Comparison of ENCODE assay signal across 9 mouse cellular contexts in genomic region chr8:111951936-111952335, GRCm38 (mm10). TPM values are rescaled to one million over a fixed set of nuclear protein-coding genes. Genes with fewer than 3 reads are reported as not detected.
"Had no signal": no experiment of that assay in that cellular context is flagged by ENCODE, and none has a peak within 500 bp of the region (broad histone marks: within the 10 kb centered on the region; RNA-seq: fewer than 3 reads in every experiment).

No protein-coding gene starts in this region.

- DNase-seq: kidney, postnatal 25 days; left cerebral cortex, postnatal 4 days; thymus, adult 2 months; thymus, postnatal 25 days had no signal

- H3K9ac ChIP-seq: limb, embryonic 13.5 days; liver, embryonic 14.5 days; midbrain, embryonic 13.5 days; stomach, embryonic 15.5 days had no signal

- H3K9me3 ChIP-seq: limb, embryonic 13.5 days; midbrain, embryonic 13.5 days; stomach, embryonic 15.5 days had no signal

- H3K4me3 ChIP-seq: limb, embryonic 13.5 days; midbrain, embryonic 13.5 days; stomach, embryonic 15.5 days had no signal

- H3K4me1 ChIP-seq: limb, embryonic 13.5 days; midbrain, embryonic 13.5 days; stomach, embryonic 15.5 days had no signal

- H3K27ac ChIP-seq: limb, embryonic 13.5 days; liver, embryonic 14.5 days; midbrain, embryonic 13.5 days; stomach, embryonic 15.5 days had no signal

RNA-seq across cellular contexts. Expression of gene Chst5, which starts 41.7 kb away (rescaled TPM):
- total RNA-seq: liver, adult 2 months had no signal
